Mouse (Mus musculus): Measurements from ENCODE around the gene Midn.

GRCm38 (mm10) chr10:80131316-80131951 lies 16.6 kb upstream of the Midn start:
- TF ChIP-seq CTCF (IDR thresholded peaks at IDR 0.05; ENCODE audit: borderline replicate concordance, insufficient read depth, low read length): no peak
- TF ChIP-seq POLR2A (IDR thresholded peaks at IDR 0.05; ENCODE audit: low read depth, low read length): peak; percentile 18; the same call in 1 of the 2 replicates
